Mouse (Mus musculus): ENCODE data around the gene Dpf2.
A peak's percentile ranks its signal among the peaks of the same experiment; 100 is the strongest.

Gene Dpf2

GRCm38 (mm10) chr19:5935266-5935665 is 22.5 kb upstream of the Dpf2 start:
- DNase-seq, result no peak

GRCm38 (mm10) chr19:5929634-5930596 is 17.1 kb upstream of the Dpf2 start:
- DNase-seq, result no peak

DNA sequence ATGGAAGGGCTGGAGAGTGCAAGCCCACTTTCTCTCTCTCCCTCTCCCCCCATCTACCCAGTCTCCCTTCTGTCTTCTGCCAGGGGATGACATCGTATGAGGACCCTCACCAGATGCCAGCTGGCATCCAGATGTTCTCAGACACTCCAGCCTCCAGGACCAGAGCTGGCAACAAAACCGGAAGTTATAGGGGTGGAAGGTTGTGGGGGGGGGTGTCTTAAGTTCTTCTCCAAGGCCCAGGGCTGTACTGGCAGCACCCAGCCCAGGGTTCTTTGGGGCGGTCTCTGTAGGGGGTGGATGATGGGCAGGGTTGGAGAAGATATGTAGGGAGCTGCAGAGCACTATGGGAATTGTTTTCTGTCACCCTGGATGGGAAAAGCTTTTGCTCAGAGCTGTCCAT is 15.7 kb upstream of the Dpf2 start:
- DNase-seq, result no peak

DNA sequence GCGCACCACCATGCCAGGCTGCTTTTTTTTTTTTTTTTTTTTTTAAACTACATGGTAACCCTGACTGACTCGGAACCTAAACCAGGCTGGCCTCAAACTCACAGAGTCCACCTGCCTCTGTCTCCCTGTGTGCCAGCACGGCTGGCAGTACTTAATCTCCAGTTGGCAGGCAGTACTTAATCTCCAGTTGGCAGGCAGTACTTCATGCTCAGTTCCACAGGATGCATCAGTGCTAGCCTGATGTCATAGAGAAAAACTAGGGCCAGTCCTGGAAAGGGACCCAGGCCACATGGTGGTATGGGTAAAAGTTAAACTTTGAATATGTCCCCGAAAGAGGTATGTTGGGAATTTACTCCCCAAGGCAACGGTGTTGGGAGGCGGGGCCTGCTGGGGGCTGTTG is 15.3 kb upstream of the Dpf2 start:
- no peak for DNase-seq

- no peak for DNase-seq
Measured at GRCm38 (mm10) chr19:5927532-5927931, 14.7 kb upstream of the Dpf2 start.

- no peak for DNase-seq
Measured at GRCm38 (mm10) chr19:5927026-5927425, 14.2 kb upstream of the Dpf2 start.

DNA sequence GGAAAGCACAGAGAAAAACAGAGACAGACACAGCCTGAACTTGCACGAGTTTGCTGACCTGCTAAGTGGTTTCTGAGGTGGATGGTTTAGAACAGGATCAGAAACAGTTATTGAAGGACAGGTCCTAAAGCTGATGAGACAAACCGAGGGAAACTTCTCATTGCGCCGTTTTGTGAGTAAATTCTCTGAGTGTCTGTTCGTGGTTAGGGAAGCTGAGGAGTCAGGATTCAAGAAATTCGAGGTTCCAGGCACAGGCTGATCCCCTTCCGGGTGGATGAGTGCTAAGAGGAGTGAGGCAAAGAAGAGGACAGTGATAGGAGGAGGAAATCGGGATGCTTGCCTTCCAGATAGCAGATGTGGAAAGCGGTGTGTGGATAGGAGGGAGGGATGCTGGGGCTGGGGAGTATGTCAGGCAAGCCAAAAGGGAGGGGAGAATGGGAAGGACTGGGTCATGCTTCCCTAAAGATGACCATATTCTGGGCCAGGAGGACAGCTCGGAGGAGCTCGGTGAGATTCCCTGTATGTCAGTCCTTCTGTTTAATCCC is 12.6 kb upstream of the Dpf2 start:
- DNase-seq, result no peak

GRCm38 (mm10) chr19:5924713-5925093 is 11.9 kb upstream of the Dpf2 start, which contains the start of gene Cdc42ep2:
Cdc42ep2 (minus strand) TSS chr19:5924816.
- DNase-seq, result peak; percentile 99

- peak; percentile 95 for DNase-seq
Measured at GRCm38 (mm10) chr19:5923990-5924712, 11.3 kb upstream of the Dpf2 start.

- no peak for DNase-seq
Measured at GRCm38 (mm10) chr19:5922963-5923362, 10.2 kb upstream of the Dpf2 start.

DNA sequence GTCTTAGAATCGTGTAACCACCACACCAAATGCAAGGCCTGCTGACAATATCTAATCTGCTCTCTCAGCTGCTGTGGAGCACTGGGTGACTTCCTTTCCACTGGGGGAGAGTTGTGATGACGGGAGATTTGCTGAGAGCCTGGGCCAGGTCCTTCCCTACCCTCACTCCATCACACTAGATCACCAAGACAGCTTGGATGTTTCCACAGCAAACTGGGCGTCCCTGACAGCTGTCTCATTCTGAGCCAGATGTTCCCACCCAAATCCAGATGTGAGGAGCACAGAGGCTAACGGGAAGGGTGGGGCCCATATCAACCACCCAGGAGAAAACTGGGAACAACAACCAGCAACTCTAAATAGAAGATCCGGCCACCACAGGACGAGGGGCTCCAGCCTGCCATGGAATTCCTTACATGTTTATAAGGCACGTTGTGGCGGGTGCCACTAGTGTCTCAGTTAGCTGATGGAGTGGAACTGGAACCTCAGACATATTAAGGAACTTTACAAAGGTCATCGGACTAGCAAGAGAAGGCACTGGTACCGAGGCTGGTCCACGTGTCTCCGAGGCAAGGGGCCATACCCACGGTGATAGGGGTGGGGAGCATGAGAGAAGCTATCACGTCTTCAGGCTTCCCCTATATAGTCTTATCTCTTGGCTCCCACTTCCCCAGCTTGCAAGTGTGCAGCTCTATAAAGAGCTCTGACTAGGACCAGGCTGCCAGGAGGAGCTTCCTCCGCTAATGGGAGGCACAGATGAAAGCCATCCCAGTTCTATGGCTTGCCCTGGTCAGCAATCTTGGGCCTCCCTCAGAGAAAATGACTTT is 9.5 kb upstream of the Dpf2 start:
- DNase-seq, result peak; percentile 78

DNA sequence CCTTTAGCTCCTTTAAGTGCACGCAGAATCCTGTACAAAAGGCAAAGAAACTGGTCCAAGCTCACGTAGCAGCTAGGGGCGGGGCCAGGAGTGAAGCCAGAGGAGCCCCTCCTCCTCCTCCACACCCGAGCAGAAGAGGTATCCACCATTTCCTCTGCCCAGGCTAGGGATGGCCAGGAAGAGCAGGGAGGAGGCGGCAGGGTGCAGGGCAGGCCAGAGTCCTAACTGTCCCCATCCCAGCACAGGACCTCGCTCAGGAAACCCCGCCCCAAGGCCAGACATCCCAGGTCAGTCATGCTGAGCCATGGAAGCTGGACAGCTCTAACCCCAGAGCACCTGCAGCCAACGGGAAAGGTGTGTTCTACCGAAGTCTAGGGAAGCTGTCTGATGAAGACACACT is 8.9 kb upstream of the Dpf2 start:
- DNase-seq, result peak; percentile 77

- peak; percentile 100 for DNase-seq
Measured at GRCm38 (mm10) chr19:5912103-5913006, 455 bp downstream of the Dpf2 start.

DNA sequence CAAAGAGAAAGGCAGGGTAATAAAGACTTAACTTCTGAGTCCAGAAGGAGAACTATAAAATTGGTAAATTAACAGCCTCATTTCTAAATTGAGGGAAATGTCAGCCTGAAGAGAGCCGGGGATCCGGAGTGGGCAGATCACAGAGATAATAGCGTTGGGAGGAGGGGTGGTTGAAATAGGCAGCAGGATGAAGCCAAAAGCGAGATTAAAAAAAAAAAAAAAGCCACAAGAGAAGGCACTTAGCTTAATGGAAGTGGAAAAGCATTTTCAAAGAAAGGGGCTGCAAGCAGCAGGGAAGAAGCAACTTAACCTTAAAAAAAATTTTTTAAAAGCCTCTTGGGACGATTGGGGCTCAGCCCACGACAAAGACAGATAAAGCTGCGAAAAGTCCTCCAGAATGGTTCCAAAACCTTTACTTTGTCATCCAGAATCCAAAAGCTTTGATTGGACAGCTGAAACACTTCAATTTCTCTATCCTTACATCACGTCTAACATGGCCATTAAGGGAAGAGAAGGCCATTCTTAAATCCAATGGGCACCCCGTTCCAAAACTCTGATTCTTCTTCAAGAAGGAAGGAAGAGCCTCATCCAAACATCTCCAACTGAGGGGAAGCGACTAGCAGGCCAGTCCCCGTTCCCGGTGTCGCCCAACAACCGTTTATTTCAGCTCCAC is 1.2 kb downstream of the Dpf2 start:
- DNase-seq, result no peak

- DNase-seq, result no peak
Measured at GRCm38 (mm10) chr19:5910221-5910620, 2.6 kb downstream of the Dpf2 start.

GRCm38 (mm10) chr19:5907275-5907674 is 5.5 kb downstream of the Dpf2 start:
- no peak for DNase-seq

GRCm38 (mm10) chr19:5894002-5894678 is 18.7 kb downstream of the Dpf2 start, which contains the start of gene Tigd3:
Tigd3 (minus strand) TSS chr19:5894149.
- peak; percentile 95 for DNase-seq

GRCm38 (mm10) chr19:5893282-5894001 is 19.4 kb downstream of the Dpf2 start:
- no peak for DNase-seq

- no peak for DNase-seq
Measured at GRCm38 (mm10) chr19:5892735-5893134, 20.1 kb downstream of the Dpf2 start.

- DNase-seq, result no peak
Measured at GRCm38 (mm10) chr19:5892262-5892661, 20.5 kb downstream of the Dpf2 start.

Data from liver (tissue).